Mouse (Mus musculus) C2C12 (cell line): ENCODE data around the gene Gm10160. TPM values are rescaled to one million over a fixed set of nuclear protein-coding genes. Genes with fewer than 3 reads are reported as not detected.

Experiments
- H3K27me3 ChIP-seq: one replicate; pipeline ENCODE4 v1.6.1; 2011; ENCODE audit not compliant: control insufficient read depth, insufficient read depth, insufficient read length
- H3K36me3 ChIP-seq: one replicate; pipeline ENCODE4 v1.6.1; 2011; ENCODE audit not compliant: control insufficient read depth, insufficient read depth
- H3K4me3 ChIP-seq: one replicate; pipeline ENCODE4 v1.5.1; 2011; ENCODE audit warnings: mild to moderate bottlenecking, control low read depth; ENCODE audit not compliant: poor library complexity, insufficient read depth, severe bottlenecking
- H3K79me2 ChIP-seq: one replicate; pipeline ENCODE4 v1.6.1; 2011; ENCODE audit not compliant: control insufficient read depth, insufficient read depth
- H3K79me3 ChIP-seq: one replicate; pipeline ENCODE4 v1.6.1; 2011; ENCODE audit warnings: low read depth, control low read depth
- H3ac ChIP-seq: one replicate; pipeline ENCODE3; 2011; ENCODE audit warnings: low read depth; ENCODE audit not compliant: control insufficient read depth, insufficient read length
- CEBPB ChIP-seq: IDR thresholded peaks from one replicate; pipeline ENCODE4 v1.6.1; 2011; ENCODE audit warnings: low read depth, mild to moderate bottlenecking, control low read depth, moderate library complexity
- CTCF ChIP-seq: IDR thresholded peaks from one replicate; pipeline ENCODE4 v1.5.1; 2011; ENCODE audit not compliant: control insufficient read depth, insufficient read depth, insufficient read length
- FOSL1 ChIP-seq: IDR thresholded peaks from one replicate; pipeline ENCODE4 v1.8.0; 2011; ENCODE audit warnings: mild to moderate bottlenecking, low read length; ENCODE audit not compliant: poor library complexity, insufficient read depth, severe bottlenecking
- MAX ChIP-seq: IDR thresholded peaks from one replicate; pipeline ENCODE4 v1.6.1; 2011; ENCODE audit warnings: mild to moderate bottlenecking, control low read depth
- MYOD1 ChIP-seq: IDR thresholded peaks from one replicate; pipeline ENCODE4 v1.6.1; 2011; ENCODE audit warnings: low read depth; ENCODE audit not compliant: control insufficient read depth, insufficient read length
- MYOG ChIP-seq: IDR thresholded peaks from one replicate; pipeline ENCODE4 v1.6.1; 2011; ENCODE audit not compliant: control insufficient read depth, insufficient read length; ENCODE audit errors: extremely low read depth
- USF1 ChIP-seq: IDR thresholded peaks from one replicate; pipeline ENCODE4 v1.6.1; 2011; ENCODE audit warnings: low read depth, mild to moderate bottlenecking, control low read depth, moderate library complexity
- polyA plus RNA-seq: library from polyadenylated mRNA; unstranded; fragments of >200 nt; fragmentation: generic; extraction: Trizol; gene quantifications from one replicate; pipeline ENCODE4 v1.2.1, GENCODE M21; 2012; ENCODE audit warnings: missing spikeins

Gene Gm10160
- polyA plus RNA-seq, 1 experiment: not detected

GRCm38 (mm10) chr7:81867231-81867930 is 11.8 kb upstream of the Gm10160 start:
- peaks cover 3% of the 10 kb centered on the region for H3K27me3 ChIP-seq
- no peak for TF ChIP-seq USF1
- no peak for TF ChIP-seq MAX
- TF ChIP-seq CEBPB: no peak
- TF ChIP-seq CTCF: no peak
- no peak for TF ChIP-seq MYOG
- no peak for TF ChIP-seq MYOD1
- TF ChIP-seq FOSL1: no peak
- no peaks in the 10 kb centered on the region for H3K79me3 ChIP-seq
- H3ac ChIP-seq: no peak overlapping the region
- H3K36me3 ChIP-seq: no peaks in the 10 kb centered on the region
- no peaks in the 10 kb centered on the region for H3K79me2 ChIP-seq
- no peak overlapping the region for H3K4me3 ChIP-seq

DNA sequence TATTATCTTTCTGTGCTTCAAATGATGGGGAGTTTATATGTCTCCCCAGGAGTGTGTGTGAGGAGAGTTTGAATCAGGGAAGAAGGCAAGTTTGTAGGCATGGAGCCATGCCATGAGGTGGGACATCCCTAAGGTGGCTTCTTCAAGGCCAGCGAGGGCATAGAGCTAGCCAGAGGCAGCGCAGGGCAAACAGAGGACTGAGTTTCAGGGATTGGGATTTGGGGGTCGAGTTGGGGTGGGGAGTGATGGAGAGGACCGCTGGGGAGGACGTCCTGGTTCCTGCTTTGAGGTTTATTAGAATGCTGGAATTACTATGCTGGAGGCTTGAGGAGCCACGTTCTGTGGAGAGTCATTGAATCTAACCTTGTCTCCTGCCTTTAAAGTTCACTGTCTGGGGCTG is 10.3 kb upstream of the Gm10160 start:
- peaks cover 5% of the 10 kb centered on the region for H3K27me3 ChIP-seq
- H3K79me2 ChIP-seq: no peaks in the 10 kb centered on the region
- H3K36me3 ChIP-seq: no peaks in the 10 kb centered on the region
- no peak overlapping the region for H3ac ChIP-seq
- TF ChIP-seq CTCF: no peak
- TF ChIP-seq MYOG: no peak
- TF ChIP-seq MYOD1: no peak
- TF ChIP-seq USF1: no peak
- TF ChIP-seq CEBPB: no peak
- no peak for TF ChIP-seq FOSL1
- TF ChIP-seq MAX: no peak
- no peaks in the 10 kb centered on the region for H3K79me3 ChIP-seq
- H3K4me3 ChIP-seq: no peak overlapping the region

- H3K36me3 ChIP-seq: no peaks in the 10 kb centered on the region
These were observed 9.0 kb upstream of the Gm10160 start for GRCm38 (mm10) chr7:81864552-81864951.

DNA sequence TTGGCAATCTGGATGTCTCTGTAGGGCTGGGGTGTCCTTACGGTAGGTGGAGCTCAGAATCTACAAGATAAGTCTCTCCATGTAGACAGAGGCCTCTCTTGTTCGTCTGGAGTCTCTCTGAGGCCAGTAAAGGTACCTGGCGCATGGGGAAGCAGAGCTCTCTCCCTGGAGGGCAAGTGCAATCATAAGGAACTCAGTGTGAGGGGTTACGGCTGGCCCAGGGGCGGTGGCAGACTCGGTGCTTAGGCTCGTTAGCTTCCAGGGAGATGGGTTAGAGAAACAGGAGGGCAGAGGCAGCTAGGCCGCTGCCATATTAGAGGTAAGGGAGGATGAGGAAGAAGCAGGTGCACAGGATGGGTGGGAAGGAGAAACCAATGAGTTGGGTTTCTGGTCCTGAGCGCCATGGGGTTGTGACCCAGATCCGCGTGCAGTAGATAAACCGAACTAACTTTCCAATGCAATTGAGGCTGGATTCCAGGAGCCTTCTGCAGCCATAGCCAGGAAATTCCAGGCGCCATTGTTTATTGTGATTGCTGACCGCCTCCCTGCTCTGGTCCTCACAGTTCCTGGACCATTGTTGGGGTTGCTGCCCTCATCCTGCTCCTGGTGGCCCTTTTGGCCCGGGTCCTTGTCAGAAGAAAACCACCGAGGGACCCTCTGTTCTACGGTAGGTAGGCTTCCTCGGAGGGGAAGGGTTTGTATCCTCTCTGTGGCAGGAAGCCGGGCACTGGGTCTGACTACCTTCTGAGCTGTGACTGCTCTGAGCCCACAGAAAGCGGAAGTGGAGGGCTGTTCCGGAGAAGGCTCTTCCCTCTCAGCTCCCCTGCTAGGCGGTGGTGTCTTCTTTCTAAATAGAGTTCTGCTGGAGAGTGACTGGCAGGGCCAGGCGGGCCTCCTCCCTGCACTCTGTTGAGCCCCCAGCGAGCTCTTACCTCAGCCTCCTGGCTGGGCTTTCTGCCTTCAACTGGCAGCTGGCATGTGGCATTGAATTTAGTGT is 7.3 kb upstream of the Gm10160 start:
- Histone ChIP-seq H3K79me3 (no peaks in the 10 kb centered on the region), H3K79me2 (no peaks in the 10 kb centered on the region), H3K36me3 (no peaks in the 10 kb centered on the region), H3K4me3 (no peak overlapping the region), H3K27me3 (peaks cover 28% of the 10 kb centered on the region), H3ac (no peak overlapping the region)
- no peak for TF ChIP-seq MAX
- no peak for TF ChIP-seq CEBPB
- no peak for TF ChIP-seq MYOD1
- no peak for TF ChIP-seq FOSL1
- TF ChIP-seq CTCF: no peak

More at GRCm38 (mm10) chr7:81864552-81864951, 9.0 kb upstream of the Gm10160 start:
- Histone ChIP-seq H3K79me2 (no peaks in the 10 kb centered on the region), H3K4me3 (no peak overlapping the region), H3K79me3 (no peaks in the 10 kb centered on the region), H3ac (no peak overlapping the region), H3K27me3 (peaks cover 11% of the 10 kb centered on the region)
- TF ChIP-seq USF1: no peak
- TF ChIP-seq FOSL1: no peak
- TF ChIP-seq MAX: no peak

DNA sequence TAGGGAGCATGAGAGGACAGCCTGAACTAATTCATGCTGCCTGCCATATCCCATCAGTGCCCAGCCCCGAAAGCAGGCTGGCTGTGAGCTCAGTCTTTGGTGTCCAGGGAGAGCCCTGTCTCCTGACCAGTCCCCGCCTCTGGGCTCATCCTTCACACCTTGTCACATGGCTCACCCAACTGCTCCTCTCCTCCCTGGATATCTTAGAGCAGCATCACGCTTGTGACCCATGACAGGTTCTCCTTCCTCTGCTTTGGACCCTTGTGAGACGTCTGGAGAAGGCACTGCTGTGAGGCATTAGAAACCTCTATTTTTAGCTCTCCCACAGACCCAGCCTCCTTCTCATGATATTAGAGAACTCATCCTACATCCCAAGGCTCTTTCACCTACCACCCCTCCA is 6.3 kb upstream of the Gm10160 start:
- no peak overlapping the region for H3ac ChIP-seq
- H3K27me3 ChIP-seq: peaks cover 35% of the 10 kb centered on the region
- no peaks in the 10 kb centered on the region for H3K36me3 ChIP-seq
- no peaks in the 10 kb centered on the region for H3K79me3 ChIP-seq
- no peak overlapping the region for H3K4me3 ChIP-seq
- H3K79me2 ChIP-seq: no peaks in the 10 kb centered on the region
- TF ChIP-seq CEBPB (no peak), CTCF (no peak), FOSL1 (no peak), USF1 (no peak), MAX (no peak), MYOG (no peak), MYOD1 (no peak)

- no peak overlapping the region for H3ac ChIP-seq
- H3K36me3 ChIP-seq: no peaks in the 10 kb centered on the region
- peaks cover 38% of the 10 kb centered on the region for H3K27me3 ChIP-seq
- no peaks in the 10 kb centered on the region for H3K79me3 ChIP-seq
- no peak overlapping the region for H3K4me3 ChIP-seq
- H3K79me2 ChIP-seq: no peaks in the 10 kb centered on the region
- no peak for TF ChIP-seq FOSL1
- no peak for TF ChIP-seq USF1
- TF ChIP-seq MAX: no peak
- TF ChIP-seq CTCF: no peak
- TF ChIP-seq MYOG: no peak
These were observed 5.9 kb upstream of the Gm10160 start for GRCm38 (mm10) chr7:81861461-81861860.
